Mouse (Mus musculus) naive thymus-derived CD4-positive, alpha-beta T cell, adult 2 months (primary cell): Measurements from ENCODE around the gene Treh.

ENCODE experiments used
- DNase-seq: peaks from one replicate; pipeline ENCODE4 v3.0.0-alpha.2; 2011; ENCODE audit warnings: low read depth

The Treh gene

DNA sequence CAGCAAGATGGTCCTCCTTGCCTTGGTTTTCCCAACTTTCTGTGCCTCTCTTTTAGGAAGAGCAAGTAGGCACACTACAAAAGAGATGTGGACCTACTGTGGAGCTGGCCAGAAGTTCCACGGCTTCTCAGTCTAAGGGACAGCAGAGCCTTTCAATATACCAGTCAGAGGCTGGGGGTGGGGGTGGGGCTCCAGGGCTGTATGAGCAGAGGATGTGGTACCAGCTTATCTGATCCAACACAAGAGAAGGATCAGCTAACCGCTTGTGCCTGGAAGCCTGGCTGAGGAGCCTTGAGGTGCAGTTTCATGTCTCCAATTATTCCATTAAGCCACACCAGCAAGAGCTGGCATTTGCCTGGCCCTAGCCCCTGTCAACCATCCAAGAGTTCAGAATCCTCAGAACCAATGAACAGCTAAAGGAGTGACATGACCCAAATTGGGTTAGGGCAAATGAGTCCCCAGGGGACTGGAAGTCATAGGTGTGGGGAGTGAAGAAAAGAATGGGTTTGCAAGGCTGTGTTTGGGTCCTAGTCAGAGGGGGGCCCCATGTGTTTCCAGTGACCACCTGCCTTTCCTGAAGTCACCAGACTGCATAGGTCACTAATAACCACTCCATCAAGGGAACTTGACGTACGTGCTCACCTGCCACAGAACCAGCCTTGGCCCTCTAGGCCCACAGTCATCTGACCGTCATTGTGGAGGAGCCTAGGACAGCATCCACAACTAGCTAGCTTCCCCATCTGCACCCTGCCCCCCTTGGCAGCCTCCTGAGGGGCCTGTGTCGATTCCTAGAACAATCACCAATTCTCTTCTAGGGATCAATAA, 44.2 kb downstream of the Treh start:
- DNase-seq, result peak; percentile 72

DNA sequence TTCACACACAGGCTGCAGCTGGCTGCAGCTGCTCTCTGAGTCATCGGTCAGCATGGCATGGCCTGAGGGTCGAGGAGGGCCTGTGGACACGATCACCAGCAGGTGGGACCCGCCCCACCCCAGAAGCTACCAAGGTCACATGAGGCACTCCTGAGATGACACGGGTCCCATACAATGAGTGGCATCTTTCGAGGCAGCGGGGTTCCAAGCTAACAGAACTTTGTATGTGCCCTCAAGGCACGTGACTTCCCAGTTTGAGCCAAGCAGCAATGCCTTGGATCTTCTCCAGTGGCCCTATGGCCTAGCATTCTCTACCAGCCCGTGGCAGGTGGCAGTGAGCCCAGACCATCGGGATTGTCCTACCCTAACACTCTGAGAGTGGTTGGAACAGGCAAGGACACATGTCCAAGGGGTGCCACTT, 44.8 kb downstream of the Treh start:
- DNase-seq, result no peak

DNA sequence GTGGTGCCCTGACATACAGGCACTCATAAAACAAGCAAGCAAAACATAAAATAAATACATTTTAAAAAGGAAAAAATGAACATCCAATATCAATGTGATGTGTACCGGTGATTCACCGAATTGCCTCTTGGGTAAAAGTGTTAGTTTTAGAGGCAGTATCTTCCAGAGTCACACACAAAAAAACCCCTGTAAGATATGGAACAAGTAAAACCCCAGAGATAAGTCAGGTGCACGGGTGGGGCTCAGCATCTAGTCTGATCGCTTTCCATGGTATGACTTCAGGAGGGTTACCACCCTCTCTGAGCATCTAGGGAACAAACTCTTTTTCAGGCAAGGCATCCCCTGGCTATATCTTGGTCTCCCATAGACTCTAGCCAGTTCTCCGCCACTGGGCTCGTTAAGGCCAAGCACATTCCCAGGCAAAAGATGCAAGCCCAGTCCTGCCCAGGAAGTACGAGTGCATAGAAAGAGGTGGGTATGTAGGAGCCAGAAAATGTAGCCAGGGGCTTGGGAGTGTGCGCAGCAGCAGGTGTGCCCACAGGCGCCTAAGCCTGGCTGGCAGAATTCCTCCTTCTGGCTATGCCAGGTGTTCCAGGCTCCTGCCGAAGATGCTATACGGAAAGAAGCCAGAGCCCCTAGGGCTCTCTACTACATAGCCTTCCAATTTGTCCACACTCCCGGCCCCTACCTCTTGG, 46.1 kb downstream of the Treh start:
- DNase-seq, result no peak

DNA sequence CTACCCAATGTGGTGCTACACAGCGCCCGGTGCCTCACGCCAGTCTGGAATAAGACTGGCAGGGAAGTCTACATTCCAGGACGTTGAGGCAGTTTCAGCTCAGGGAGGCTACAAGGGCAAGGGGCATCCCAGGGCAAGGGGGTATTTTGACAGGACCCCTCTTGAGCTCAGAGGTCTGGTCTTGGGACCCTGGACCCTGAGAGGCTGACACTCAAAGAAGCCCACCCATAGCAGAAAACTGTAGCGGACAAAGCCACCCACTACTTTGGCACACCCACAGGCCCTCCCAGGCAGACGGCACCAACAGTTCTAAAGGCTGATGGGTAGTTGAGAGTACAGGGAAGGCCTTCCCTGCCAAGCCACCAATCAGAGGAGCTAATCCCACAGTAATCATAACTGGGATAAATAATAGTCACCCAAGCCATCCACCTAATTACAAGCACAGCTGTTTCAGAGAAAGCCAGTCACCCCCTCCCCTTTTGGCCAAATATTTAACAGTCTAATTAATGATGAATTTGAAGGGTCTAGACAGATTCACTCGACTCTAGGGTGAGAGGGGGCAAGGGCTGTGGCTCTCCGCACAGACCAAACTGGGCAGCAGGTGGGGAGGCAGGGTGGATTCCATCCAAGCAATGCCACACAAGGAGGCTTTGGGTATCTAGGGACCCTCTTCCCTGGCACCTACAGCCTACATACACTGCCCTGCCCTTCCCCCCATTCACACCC, 46.8 kb downstream of the Treh start:
- DNase-seq, result no peak

DNA sequence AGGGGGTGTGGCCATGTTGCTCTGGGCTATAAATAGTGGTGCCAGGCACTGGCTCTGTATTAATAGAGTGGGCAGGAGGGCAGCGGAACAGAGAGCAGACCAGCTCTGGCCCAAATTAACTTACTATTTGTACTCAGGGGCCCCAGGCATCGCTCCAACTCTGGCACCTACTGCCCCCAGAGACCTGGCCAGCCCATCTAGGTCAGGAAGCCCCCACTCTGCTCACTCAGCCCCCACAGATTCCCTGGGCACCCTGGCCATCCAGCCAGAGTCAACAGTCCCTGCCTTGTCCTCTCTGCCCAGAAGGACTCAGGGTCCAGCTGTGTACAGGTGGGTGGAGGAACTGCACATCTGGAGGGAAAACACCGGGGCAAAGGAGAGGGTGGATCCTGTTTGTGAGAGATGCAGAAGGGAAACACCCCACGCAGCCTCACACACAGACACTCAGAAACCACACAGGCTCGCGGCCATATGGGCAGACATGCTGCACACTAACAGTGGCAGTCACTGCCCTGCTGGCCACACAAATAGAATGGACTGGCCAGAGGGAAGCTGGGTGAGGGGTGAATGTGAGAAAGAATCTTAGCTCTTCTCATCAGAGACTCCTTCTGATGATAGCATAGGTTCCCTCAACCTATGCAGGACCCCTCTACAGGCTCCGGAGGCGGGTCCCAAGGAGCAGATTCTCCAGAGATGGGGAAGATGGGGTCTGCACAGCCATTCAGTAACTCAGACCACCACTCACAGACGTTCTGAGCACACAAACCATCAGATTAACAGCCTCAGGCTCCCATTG, 47.5 kb downstream of the Treh start:
- DNase-seq, result peak; percentile 55

- peak; percentile 65 for DNase-seq
Measured at GRCm38 (mm10) chr9:44721154-44721876, 48.3 kb downstream of the Treh start.

DNA sequence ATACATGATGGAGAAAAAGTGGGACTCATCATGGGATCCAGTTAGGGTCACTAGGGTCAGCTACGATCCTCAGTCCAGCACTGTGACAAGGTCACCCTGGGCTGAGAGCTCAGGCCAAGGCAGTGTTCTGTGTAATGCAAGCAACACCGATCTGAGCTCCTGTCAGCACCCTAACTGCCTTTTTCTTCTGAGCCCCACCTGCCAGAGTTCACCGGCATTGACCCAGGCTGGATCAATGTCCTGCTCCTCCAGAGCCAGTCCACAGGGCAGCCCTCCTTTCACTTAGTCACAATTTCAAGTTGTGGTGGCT, 48.8 kb downstream of the Treh start:
- no peak for DNase-seq

DNA sequence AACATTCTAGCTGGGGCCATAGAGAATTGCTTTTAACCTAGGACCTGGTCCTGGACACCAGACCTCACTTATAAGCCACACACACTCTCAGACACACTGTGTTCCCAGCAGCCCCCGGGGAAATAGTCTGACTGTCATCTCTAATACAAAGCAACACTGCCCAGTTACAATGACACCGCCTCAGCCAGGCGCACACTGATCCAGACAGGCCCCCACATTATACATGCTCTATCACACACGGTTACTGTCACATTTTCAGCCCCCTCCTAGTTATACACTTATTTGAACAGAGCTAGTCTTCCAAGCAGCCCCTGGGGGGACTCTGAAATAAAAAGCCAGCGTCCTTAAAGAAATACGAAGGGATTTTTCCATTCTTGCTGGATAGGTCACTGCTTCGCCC, 49.5 kb downstream of the Treh start:
- no peak for DNase-seq

DNA sequence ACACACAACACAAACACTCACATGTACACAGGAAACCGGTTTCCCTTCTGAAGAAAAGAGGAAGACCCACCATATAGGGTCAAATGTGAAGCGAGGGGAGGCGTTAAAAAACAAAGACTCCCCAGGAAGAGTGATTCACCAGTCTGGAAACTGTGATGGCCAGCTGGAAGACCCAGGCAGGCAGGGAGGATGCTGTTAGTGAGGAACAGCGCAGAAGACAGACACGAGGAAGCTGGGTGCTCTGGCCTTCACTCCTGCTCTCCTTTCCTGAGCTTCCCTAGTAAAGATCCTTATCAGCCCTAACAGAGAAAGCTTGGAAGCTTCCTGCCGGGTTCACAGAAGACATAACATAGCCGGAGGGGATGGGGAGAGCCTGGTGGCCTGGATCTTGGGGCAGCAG, 50.0 kb downstream of the Treh start:
- DNase-seq, result no peak

GRCm38 (mm10) chr9:44723521-44724041, 50.5 kb downstream of the Treh start:
- DNase-seq, result peak; percentile 53

DNA sequence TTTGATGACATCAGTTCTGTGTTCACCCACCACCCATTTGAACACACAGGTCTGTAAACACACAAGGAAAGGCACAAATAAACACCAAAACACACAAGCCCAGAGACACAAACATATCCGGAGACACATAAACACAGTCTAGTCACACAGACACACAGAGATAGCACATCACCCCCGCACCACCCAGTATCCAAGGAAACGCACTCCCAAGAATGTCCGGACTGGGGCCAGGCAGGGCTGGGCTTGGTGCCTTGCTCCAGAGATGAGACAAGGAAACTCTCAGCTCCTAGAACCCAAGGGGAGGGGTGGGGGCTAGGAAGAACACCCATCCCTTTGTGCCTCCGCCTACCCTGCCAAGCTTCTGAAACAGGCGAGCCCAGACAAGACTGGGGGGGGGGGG, 51.2 kb downstream of the Treh start:
- DNase-seq, result no peak

DNA sequence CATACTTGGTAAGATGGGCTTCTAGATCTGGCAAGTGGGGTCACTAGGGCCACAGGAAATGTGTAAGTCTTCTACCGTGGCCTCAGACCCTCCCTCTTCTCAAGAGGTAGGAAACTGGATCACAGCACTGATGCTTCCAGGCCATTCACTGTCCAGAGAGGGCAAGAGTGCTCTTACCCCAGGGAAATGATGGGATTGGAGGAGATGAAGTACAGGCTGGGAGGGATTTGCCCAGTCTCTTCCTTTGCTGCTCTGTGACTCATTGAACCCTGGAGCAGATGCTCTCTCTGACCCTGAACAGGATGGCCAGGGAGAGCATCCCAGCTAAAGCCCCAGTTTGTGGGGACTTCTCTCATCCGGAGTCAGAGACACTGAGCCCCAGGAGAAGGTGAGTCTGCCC, 51.6 kb downstream of the Treh start:
- DNase-seq, result no peak

DNA sequence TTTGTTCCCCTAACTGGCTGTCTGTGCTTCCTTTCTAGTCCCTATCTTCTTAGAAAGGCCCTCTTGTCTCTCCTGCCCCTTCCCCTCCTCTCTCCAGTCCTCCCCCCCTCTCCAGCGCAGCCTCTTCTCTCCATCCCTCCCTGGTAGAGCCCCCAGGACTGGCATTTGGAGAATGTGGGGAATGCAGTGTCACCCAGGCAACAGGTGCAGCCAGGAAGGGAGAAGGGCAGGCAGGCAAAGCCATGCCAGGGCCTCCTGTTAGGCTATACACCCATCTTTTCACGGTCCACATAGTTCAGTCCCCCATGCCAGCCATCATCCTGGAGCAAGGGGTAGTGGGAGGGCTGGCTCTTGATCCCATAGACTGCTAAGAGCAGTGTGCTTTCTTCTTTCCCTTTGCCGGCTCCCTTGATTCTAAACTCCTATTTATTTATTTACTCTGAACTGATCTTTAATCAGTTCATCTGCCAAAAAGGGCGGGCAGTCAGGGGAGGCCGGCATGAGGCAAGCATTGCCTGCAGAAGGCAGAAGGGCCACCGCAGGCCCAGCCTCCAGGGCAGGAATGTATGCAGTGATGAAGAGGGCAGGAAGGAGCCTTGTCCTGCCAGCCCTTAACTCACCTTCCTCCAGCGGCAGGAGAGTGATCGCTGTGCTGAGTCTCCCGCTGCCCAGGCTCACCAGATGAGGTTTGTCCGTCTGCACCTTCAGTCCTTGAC, 53.6 kb downstream of the Treh start:
- no peak for DNase-seq

- no peak for DNase-seq
Measured at GRCm38 (mm10) chr9:44727441-44727840, 54.4 kb downstream of the Treh start.

DNA sequence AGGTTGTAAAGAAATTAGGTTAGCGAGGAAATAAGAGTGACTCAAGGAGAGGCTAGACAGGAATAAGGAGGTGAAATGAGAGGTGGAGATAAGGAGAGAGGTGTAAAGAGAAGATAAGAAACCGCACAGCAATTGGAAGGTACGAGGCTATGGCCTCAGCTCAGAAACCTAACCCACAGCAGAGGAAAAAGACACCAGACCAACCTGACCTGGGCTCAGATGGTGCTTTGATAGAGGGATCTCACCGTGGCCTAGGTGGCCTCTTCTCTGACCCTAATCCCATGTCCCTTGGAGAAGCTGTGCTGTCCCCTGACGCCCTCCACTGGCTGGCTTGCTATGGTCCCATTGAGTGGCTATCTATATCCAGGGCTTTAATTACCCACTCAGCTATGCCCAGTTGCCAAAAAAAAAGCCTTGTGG, 59.1 kb downstream of the Treh start:
- DNase-seq, result no peak

DNA sequence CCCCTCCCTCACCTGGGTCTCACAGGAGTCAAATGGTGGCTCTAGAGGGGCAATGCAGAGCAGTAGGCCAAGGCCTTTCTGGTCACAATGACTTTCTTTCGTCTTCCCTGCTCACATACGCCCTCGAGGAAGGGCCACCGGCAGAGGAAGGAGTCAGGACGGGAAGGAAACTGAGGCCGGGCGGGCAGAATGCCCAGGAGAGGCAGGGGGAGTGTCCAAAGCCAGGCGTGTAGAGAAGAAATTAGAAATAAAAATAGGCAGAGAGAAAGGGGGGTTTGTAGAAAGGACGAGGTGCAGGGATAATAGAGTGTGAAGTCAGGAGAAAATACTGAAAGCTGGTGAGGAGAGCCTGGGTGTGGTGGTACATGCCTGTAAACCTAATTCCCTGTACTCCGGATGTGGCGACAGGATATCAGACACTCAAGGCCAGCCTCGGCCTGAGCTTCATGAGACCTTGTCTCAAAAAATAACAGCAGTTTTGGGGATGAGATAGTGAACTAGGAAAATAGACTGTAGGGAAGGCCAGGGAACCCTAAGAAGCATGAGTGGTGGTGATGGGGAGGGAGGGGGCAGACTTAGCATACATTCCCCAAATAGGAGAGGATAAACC, 60.0 kb downstream of the Treh start:
- DNase-seq, result no peak

DNA sequence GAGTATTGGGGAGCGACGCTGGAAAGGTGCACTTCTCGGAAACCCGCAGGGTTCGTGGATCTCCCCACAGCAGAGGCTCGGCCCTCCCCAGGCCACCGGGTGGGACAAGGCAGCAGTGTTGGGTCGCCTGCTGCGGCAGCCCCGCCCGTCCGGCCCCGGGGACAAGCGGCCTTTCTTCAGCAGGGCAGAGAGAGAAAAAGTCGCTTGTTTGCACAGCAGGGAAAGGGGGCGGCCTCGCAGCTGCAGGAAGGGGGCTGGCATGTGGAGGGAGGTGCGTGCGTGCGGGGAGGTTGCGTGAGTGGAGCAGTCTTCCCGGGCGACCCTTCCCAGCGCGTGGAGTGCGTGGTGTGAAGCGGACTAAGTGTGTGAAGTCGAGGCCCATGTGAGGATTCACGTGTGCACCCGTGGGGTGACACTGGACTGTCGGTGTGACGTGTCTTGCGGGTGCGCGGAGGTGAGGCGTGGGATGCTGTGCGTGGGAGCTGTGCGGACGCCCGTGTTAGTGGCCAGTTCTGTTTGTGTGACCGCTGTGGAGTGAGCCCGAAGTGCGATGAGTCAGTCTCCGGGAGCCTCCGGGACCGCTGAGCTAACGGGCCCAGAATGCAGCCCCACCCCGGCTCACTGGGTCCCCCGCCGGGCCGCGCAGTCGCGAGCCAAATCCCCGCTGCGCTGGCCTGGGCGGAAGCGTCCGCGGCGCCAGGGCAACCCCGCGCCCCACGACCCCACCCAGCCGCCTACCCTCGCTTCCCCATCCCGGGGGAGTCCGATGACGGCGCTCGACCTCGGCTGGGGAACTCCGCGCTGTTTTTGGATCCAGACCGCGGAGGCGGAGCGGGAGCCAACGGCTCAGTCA, 60.9 kb downstream of the Treh start:
- DNase-seq, result peak; percentile 50

DNA sequence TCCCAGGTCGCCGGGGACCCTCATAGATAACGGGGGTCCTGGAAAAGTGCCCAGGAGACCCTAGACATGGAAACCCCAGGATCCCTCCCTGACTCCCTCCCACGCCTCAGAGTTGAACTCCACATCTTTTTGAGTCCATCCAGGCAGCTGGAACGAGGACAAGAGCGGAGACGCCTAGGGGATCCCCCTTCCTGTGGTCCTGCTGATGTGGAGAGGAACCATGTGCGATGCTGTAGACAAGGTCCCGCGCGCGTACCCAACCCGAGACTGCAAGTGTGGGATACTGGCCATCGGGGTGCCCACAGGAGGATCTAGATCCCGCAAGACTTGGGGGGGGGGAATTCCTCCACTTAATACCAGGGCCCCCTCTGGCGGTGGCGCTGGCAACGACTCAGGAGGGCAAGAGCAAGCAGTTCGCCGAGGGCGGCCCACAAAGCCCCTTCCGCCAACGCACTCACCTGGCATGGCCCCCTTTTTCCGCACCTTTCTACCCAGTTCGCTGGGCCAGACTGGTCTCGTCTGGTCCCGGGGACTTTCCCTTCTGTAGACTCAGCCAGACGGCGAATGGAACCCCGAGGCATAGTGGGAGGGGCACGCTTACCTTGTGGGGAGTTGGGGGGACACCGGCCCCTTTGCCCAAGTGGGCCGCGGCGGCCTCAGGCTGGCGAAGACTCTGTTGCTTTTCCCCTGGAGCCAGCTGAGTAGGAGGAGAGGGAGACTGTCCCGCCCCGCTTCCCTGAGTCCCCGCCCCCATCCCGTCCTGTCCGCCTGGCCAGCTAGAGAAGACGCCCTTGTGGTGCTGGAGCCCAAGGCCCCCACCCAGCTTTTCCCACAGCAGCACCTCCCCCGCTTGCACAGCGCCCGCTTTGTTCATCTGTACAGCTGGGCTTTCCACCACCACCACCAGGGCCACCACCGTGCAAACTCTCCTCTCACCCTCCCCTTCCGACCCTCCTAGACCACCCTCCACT, 61.8 kb downstream of the Treh start, which contains the start of gene Phldb1:
Gene Phldb1 (minus strand): TSS at position 675 of the 971 bp plus-strand sequence.
- peak; percentile 80 for DNase-seq
